Mouse (Mus musculus) ES-E14 (cell line): ENCODE measurements at regions not wholly inside any gene's neighbourhood (a gene's known extent, or its start where the extent isn't known, plus 50 kb on each side); places are given as distances from the start of the nearest gene placed in this dataset.

Experiments used
- CHD2 ChIP-seq: IDR thresholded peaks from 2 replicates; pipeline ENCODE4 v1.6.1; 2014; ENCODE audit warnings: mild to moderate bottlenecking, low read depth, low read length, inconsistent platforms
- HCFC1 ChIP-seq: IDR thresholded peaks from 2 replicates; pipeline ENCODE4 v1.6.1; 2012; ENCODE audit warnings: low read length, inconsistent platforms, borderline replicate concordance; ENCODE audit not compliant: insufficient read depth
- MAFK ChIP-seq: IDR thresholded peaks from 2 replicates; pipeline ENCODE4 v1.6.1; 2014; ENCODE audit warnings: mild to moderate bottlenecking, low read depth, low read length, inconsistent platforms; ENCODE audit not compliant: insufficient read depth
- ZC3H11A ChIP-seq: IDR thresholded peaks from 2 replicates; pipeline ENCODE4 v1.6.1; 2012; ENCODE audit warnings: low read depth, mild to moderate bottlenecking, inconsistent platforms, low read length, borderline replicate concordance
- ZNF384 ChIP-seq: IDR thresholded peaks from 2 replicates; pipeline ENCODE4 v1.6.1; 2012; ENCODE audit warnings: low read depth, low read length, inconsistent platforms

DNA sequence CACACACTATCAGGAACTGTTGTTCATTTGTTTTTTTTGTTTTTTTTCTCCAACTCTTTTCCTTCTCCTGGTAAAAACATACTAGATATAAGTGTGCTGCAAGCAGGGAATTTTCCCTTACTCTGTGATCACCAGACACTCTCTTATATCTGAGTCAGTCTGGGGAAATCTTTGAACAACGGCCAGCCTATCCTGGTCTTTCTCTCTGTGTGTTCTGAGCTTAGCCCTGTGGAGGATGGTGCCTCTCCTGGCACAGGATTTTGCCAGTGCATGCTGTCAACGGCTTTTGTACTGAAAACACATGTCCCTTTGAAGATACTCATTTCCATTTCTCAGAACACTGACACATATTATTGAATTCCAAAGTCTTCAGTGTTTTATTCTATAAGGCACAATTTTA, 664.8 kb downstream of the Sorcs1 start:
- TF ChIP-seq MAFK (no peak), CHD2 (no peak), ZC3H11A (no peak), HCFC1 (no peak), ZNF384 (no peak)
